Mouse (Mus musculus) lung, postnatal 0 days (tissue): ENCODE results near the gene Txndc11.
"Not testable (repeated sequence)": the region's sequence is repeated elsewhere in the genome, so short reads cannot be mapped to it uniquely, and the experiment has no call there.

Source experiments
- CTCF ChIP-seq: IDR thresholded peaks from 2 replicates; pipeline ENCODE4 v1.5.1; 2016; ENCODE audit warnings: antibody characterized with exemption, mild to moderate bottlenecking
- EP300 ChIP-seq: IDR thresholded peaks from 2 replicates; pipeline ENCODE4 v1.6.1; 2016; ENCODE audit warnings: antibody characterized with exemption, mild to moderate bottlenecking, control low read depth

DNA sequence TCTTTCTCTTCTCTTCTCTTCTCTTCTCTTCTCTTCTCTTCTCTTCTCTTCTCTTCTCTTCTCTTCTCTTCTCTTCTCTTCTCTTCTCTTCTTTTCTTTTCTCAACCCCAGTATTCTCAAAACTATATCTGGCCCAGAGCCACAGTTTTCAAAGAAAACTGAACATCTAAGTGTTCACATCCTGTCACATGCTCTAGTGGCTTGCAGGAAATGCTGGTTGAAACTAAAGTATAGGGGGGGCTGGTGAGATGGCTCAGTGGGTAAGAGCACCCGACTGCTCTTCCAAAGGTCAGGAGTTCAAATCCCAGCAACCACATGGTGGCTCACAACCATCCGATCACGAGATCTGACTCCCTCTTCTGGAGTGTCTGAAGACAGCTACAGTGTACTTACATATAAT, 23.3 kb upstream of the Txndc11 start:
- TF ChIP-seq CTCF, EP300: not testable (repeated sequence)
